Mouse (Mus musculus) G1E (cell line): ENCODE results near the gene Ankrd26.

ENCODE experiments used
- CTCF ChIP-seq: IDR thresholded peaks from 2 replicates; pipeline ENCODE4 v1.5.1; 2012; ENCODE audit warnings: low read depth, low read length, inconsistent platforms, mixed read lengths
- GATA1 ChIP-seq: IDR thresholded peaks from 2 replicates; pipeline ENCODE4 v1.6.1; 2012; ENCODE audit warnings: borderline replicate concordance, low read length, inconsistent platforms, mixed read lengths
- POLR2AphosphoS5 ChIP-seq: IDR thresholded peaks from 2 replicates; pipeline ENCODE4 v1.6.1; 2012; ENCODE audit warnings: low read depth, low read length, inconsistent platforms; ENCODE audit not compliant: insufficient replicate concordance
- TAL1 ChIP-seq: conservative IDR thresholded peaks from 2 replicates; pipeline ENCODE4 v1.6.1; 2012; ENCODE audit warnings: low read depth, low read length, inconsistent platforms, mixed read lengths

GRCm38 (mm10) chr6:118567816-118568215 is 5.8 kb upstream of the Ankrd26 start:
- TF ChIP-seq CTCF (no peak), GATA1 (no peak), POLR2AphosphoS5 (no peak), TAL1 (no peak)
